Mouse (Mus musculus): ENCODE data around the gene Prdm13. TPM values are rescaled to one million over a fixed set of nuclear protein-coding genes. Genes with fewer than 3 reads are reported as not detected.

Prdm13 gene
- polyA plus RNA-seq, 1 experiment from 2014 or later = not detected

DNA sequence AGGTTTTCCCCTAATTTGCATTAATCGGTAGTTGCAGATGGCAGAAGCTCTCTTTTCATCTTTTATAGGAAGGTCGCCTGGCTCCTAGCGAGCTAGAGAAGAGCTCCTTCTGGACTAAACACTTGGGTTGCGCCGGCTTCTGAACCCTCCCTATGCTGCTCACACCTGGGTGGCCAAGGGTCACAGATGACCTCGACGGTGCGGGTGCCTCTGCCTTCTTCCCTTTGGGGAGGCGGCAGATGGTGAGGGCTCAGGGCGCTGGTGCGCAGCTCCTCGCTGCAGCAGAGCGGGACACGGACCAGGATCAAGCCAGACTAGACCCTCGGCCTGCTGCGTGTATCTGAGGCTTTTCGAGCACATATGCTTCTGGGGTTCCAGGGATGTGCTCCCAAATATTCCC lies 11.7 kb downstream of the Prdm13 start:
- H3K4me2 ChIP-seq = no peak overlapping the region
- WGBS = 2% methylated on average over 17 of the region's 17 CpGs
- H3K27me3 ChIP-seq (replicated peaks) = peaks cover 58% of the 10 kb centered on the region
- no peak overlapping the region for H3K9ac ChIP-seq
- H3K9me3 ChIP-seq = no peaks in the 10 kb centered on the region
- no peak overlapping the region for H3K4me3 ChIP-seq (replicated peaks)
- H3K36me3 ChIP-seq = no peaks in the 10 kb centered on the region
- peaks cover 11% of the 10 kb centered on the region; the same call in 1 of the 2 replicates for H3K4me1 ChIP-seq
- no peak for ATAC-seq (ENCODE audit: insufficient read depth, low FRiP score, low read depth)
- H3K27ac ChIP-seq = no peak overlapping the region

- Histone ChIP-seq H3K27me3 (replicated peaks) (peaks cover 4% of the 10 kb centered on the region; the same call in 1 of the 2 replicates), H3K4me2 (no peak overlapping the region), H3K4me3 (replicated peaks) (no peak overlapping the region), H3K36me3 (no peaks in the 10 kb centered on the region), H3K9ac (no peak overlapping the region), H3K27ac (no peak overlapping the region), H3K4me1 (no peaks in the 10 kb centered on the region), H3K9me3 (no peaks in the 10 kb centered on the region)
- WGBS = 21% methylated on average over 5 of the region's 5 CpGs
- no peak for ATAC-seq (ENCODE audit: insufficient read depth, low FRiP score, low read depth)
These were observed 19.8 kb downstream of the Prdm13 start for GRCm38 (mm10) chr4:21665961-21666360.

- Histone ChIP-seq H3K9me3 (no peaks in the 10 kb centered on the region), H3K4me2 (no peak overlapping the region), H3K27ac (no peak overlapping the region), H3K36me3 (no peaks in the 10 kb centered on the region), H3K27me3 (replicated peaks) (no peaks in the 10 kb centered on the region), H3K4me1 (no peaks in the 10 kb centered on the region), H3K9ac (no peak overlapping the region), H3K4me3 (replicated peaks) (no peak overlapping the region)
- 15% methylated on average over 3 of the region's 3 CpGs for WGBS
- ATAC-seq (ENCODE audit: insufficient read depth, low FRiP score, low read depth) = no peak
These were observed 27.6 kb downstream of the Prdm13 start for GRCm38 (mm10) chr4:21658184-21658583.

- ATAC-seq (ENCODE audit: insufficient read depth, low FRiP score, low read depth) = 0 out of 2 replicates have a peak, but pooled peaks have one; percentile 22
- Histone ChIP-seq H3K27me3 (replicated peaks) (no peaks in the 10 kb centered on the region), H3K4me2 (no peak overlapping the region), H3K4me3 (replicated peaks) (no peak overlapping the region), H3K36me3 (no peaks in the 10 kb centered on the region), H3K4me1 (no peaks in the 10 kb centered on the region), H3K9ac (no peak overlapping the region), H3K27ac (no peak overlapping the region), H3K9me3 (no peaks in the 10 kb centered on the region)
- WGBS = 75% methylated on average over 2 of the region's 2 CpGs
These were observed 56.5 kb downstream of the Prdm13 start for GRCm38 (mm10) chr4:21629275-21629583.

GRCm38 (mm10) chr4:21628367-21629274 lies 57.1 kb downstream of the Prdm13 start:
- Histone ChIP-seq H3K27ac (no peak overlapping the region), H3K9ac (no peak overlapping the region), H3K4me3 (replicated peaks) (no peak overlapping the region), H3K9me3 (no peaks in the 10 kb centered on the region), H3K4me1 (no peaks in the 10 kb centered on the region), H3K4me2 (no peak overlapping the region), H3K27me3 (replicated peaks) (no peaks in the 10 kb centered on the region), H3K36me3 (no peaks in the 10 kb centered on the region)
- WGBS = 54% methylated on average over 3 of the region's 3 CpGs
- ATAC-seq (ENCODE audit: insufficient read depth, low FRiP score, low read depth) = no peak

Other genes starting within 250 kb of the Prdm13 start
- gene Ccnc, start 41.7 kb upstream of the Prdm13 start, polyA plus RNA-seq (2015; fragmentation: Nextera tagmentation; extraction: Ambion mirVana) = 38.0 and 39.5 TPM in 2 replicates
- gene Usp45, start 81.2 kb upstream of the Prdm13 start, polyA plus RNA-seq (2015; fragmentation: Nextera tagmentation; extraction: Ambion mirVana) = 8.6 and 9.2 TPM in 2 replicates
- 13.3 and 16.2 TPM in 2 replicates for gene Tstd3, start 81.2 kb upstream of the Prdm13 start, polyA plus RNA-seq (2015; fragmentation: Nextera tagmentation; extraction: Ambion mirVana)
- gene Pnisr, start 161.6 kb upstream of the Prdm13 start, polyA plus RNA-seq (2015; fragmentation: Nextera tagmentation; extraction: Ambion mirVana) = 126 and 127 TPM in 2 replicates
- gene Coq3, start 193.7 kb upstream of the Prdm13 start, polyA plus RNA-seq (2015; fragmentation: Nextera tagmentation; extraction: Ambion mirVana) = 13.9 and 14.6 TPM in 2 replicates
- 3.6 and 4.7 TPM in 2 replicates for gene Faxc, start 245.4 kb upstream of the Prdm13 start, polyA plus RNA-seq (2015; fragmentation: Nextera tagmentation; extraction: Ambion mirVana)